Mouse (Mus musculus) liver, embryonic 16.5 days (tissue): ENCODE measurements around the gene Slc28a1. TPM values are rescaled to one million over a fixed set of nuclear protein-coding genes. Genes with fewer than 3 reads are reported as not detected.
A peak's percentile ranks its signal among the peaks of the same experiment; 100 is the strongest.

Source experiments
- ATAC-seq: fragments of 200-750 bp; cut with Nextera tagmentation; 2 replicates; pipeline ENCODE4 v1.8.0; 2017; ENCODE audit warnings: low read depth, mild to moderate bottlenecking, moderate number of reproducible peaks, moderate library complexity
- H3K27ac ChIP-seq: fragments of 300-500 bp; sonication (generic); 2 replicates; pipeline ENCODE4 v1.5.1; 2014; ENCODE audit warnings: mild to moderate bottlenecking, low read length
- H3K27me3 ChIP-seq: fragments of 300-500 bp; sonication (generic); 2 replicates; pipeline ENCODE4 v1.6.1; 2014; ENCODE audit warnings: low read depth, low read length, mixed read lengths; ENCODE audit not compliant: control insufficient read depth, insufficient read depth
- H3K36me3 ChIP-seq: fragments of 300-500 bp; sonication (generic); 2 replicates; pipeline ENCODE4 v1.6.1; 2014; ENCODE audit warnings: mild to moderate bottlenecking; ENCODE audit not compliant: control insufficient read depth, insufficient read depth
- H3K4me1 ChIP-seq: fragments of 300-500 bp; sonication (generic); 2 replicates; pipeline ENCODE4 v1.6.1; 2014; ENCODE audit warnings: low read depth, low read length, mixed read lengths; ENCODE audit not compliant: control insufficient read depth
- H3K4me2 ChIP-seq: fragments of 300-500 bp; sonication (generic); 2 replicates; pipeline ENCODE4 v1.6.1; 2014; ENCODE audit warnings: low read depth, low read length, mixed read lengths
- H3K4me3 ChIP-seq: fragments of 300-500 bp; sonication (generic); 2 replicates; pipeline ENCODE4 v1.5.1; 2014; ENCODE audit warnings: low read depth, mild to moderate bottlenecking, low read length
- H3K9ac ChIP-seq: fragments of 300-500 bp; sonication (generic); 2 replicates; pipeline ENCODE4 v1.6.1; 2014; ENCODE audit warnings: low read depth, low read length
- H3K9me3 ChIP-seq: fragments of 300-500 bp; sonication (generic); replicated peaks from 2 replicates; pipeline ENCODE4 v1.6.1; 2016; ENCODE audit warnings: low read length; ENCODE audit not compliant: control insufficient read depth
- WGBS: fragments of 180-500 bp; shearing (Covaris S2); extraction: QIAGEN DNeasy Blood & Tissue Kit; methylation state at CpG from one replicate; pipeline ENCODE4 v1.1.7; 2014; ENCODE audit not compliant: insufficient replicate concordance; 5-methylcytosine and 5-hydroxymethylcytosine counted together
- polyA plus RNA-seq: library from polyadenylated mRNA; unstranded; fragments of >200 nt; fragmentation: Nextera tagmentation; extraction: Ambion mirVana; gene quantifications from 2 replicates; pipeline ENCODE4 v1.2.1, GENCODE M21; 2015

The Slc28a1 gene
- polyA plus RNA-seq, 1 experiment from 2014 or later = 0.96 TPM

DNA sequence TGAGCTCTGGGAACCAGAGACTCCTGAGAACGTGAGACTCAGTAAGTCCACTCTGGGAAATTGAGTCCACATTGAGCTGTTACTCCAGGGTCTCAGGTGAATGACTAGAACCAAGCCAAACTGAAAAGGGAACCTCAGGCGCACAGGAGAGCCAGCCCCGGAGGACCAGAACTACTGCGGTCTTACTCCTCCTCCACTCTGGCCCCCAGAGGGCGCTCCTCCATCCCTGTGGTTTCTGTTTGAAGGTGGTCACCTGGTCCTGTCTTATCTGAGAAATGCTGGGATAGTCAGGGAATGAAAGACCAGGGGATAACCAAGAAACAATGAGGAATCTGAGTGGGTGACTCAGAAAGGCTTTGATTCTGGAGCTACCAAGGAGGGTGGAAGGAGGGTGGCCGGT, 94.3 kb downstream of the Slc28a1 start:
- no peak overlapping the region for H3K4me2 ChIP-seq

DNA sequence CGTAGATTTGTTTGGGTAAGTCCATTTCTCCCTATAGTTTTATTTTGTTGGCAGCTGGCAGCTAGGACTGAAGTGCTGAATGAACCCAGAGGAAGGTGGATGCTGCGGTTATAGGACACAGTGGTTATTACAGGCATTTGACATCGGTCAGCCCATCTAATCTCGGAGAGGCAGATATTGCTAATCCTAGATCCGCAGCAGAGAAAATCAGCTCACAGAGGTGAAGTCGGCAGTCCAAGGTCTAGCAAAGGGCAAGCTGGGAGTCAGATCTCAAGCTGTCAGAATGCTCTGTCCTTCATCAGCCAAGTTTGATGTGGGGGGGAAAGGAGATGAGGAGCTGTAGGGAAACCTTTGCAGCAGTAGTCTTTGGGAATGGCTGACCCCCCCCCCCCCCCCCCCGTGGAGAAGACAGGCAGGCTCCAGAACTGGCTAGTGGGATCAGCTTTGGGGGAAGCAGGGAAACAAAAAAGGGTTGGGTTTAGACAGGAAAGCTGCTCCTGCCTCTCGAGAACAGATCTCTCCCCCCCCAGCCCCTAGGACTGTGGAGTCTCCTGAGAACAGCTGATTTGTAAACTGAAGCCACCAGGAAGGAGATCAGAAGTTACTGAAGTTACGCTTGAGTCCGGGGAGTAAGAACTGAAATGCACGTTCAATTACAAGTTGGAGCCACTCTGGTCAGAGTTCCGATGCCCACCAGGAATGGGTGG, 95.5 kb downstream of the Slc28a1 start:
- no peaks in the 10 kb centered on the region for H3K36me3 ChIP-seq
- H3K27me3 ChIP-seq = peaks cover 44% of the 10 kb centered on the region
- H3K9me3 ChIP-seq = no peaks in the 10 kb centered on the region
- WGBS = 52% methylated on average over 12 of the region's 12 CpGs
- no peak overlapping the region for H3K27ac ChIP-seq
- no peak for ATAC-seq
- H3K9ac ChIP-seq = no peak overlapping the region
- H3K4me3 ChIP-seq = no peak overlapping the region
- H3K4me1 ChIP-seq = peaks cover 4% of the 10 kb centered on the region
- H3K4me2 ChIP-seq = no peak overlapping the region

More for the DNA sequence above, 94.3 kb downstream of the Slc28a1 start:
- 20% methylated on average over 6 of the region's 6 CpGs for WGBS
- Histone ChIP-seq H3K4me3 (no peak overlapping the region), H3K9ac (no peak overlapping the region), H3K4me1 (peaks cover 4% of the 10 kb centered on the region), H3K27ac (no peak overlapping the region), H3K36me3 (no peaks in the 10 kb centered on the region), H3K9me3 (no peaks in the 10 kb centered on the region), H3K27me3 (peaks cover 33% of the 10 kb centered on the region)
- ATAC-seq = no peak

DNA sequence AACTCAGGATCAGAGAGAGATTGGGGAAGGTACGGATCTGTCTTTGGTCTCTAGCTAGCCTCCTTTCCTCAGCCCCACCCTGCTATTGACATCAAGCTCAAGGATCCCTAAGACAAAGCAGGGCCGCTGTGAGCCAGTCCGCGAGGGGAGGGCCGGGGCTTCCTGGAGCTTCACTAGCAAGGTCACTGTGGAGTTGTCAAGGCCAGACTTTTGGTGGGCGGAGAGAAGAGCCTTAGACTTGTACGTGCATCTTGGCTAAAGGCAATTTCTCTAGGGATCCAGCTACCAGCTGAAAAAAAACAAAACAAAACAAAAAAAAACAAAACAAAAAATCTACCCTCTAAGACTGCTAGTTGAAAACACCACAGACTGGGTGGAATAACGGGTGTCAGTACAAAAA, 97.2 kb downstream of the Slc28a1 start:
- H3K9me3 ChIP-seq = no peaks in the 10 kb centered on the region
- no peak overlapping the region for H3K4me3 ChIP-seq
- peaks cover 4% of the 10 kb centered on the region for H3K4me1 ChIP-seq
- H3K27me3 ChIP-seq = peaks cover 44% of the 10 kb centered on the region
- peak overlapping the region; percentile 72; the same call in 1 of the 2 replicates for H3K4me2 ChIP-seq
- ATAC-seq = no peak
- no peak overlapping the region for H3K27ac ChIP-seq
- H3K9ac ChIP-seq = no peak overlapping the region
- WGBS = 5% methylated on average over 8 of the region's 8 CpGs
- no peaks in the 10 kb centered on the region for H3K36me3 ChIP-seq

GRCm38 (mm10) chr7:81212261-81212681, 97.7 kb downstream of the Slc28a1 start:
- peak overlapping the region; percentile 75 for H3K27ac ChIP-seq
- under 1% methylated on average over 22 of the region's 22 CpGs for WGBS
- no peaks in the 10 kb centered on the region for H3K9me3 ChIP-seq
- H3K4me3 ChIP-seq = peak overlapping the region; percentile 64
- peak overlapping the region; percentile 72 for H3K4me2 ChIP-seq
- peaks cover 44% of the 10 kb centered on the region for H3K27me3 ChIP-seq
- 0 out of 2 replicates have a peak, but pooled peaks have one; percentile 19 for ATAC-seq
- peaks cover 4% of the 10 kb centered on the region for H3K4me1 ChIP-seq
- peak overlapping the region; percentile 41 for H3K9ac ChIP-seq
- H3K36me3 ChIP-seq = no peaks in the 10 kb centered on the region

- peak overlapping the region; percentile 58 for H3K9ac ChIP-seq
- H3K4me3 ChIP-seq = peak overlapping the region; percentile 64
- no peaks in the 10 kb centered on the region for H3K36me3 ChIP-seq
- peak overlapping the region; percentile 72 for H3K4me2 ChIP-seq
- peak overlapping the region; percentile 75 for H3K27ac ChIP-seq
- peak; percentile 88 for ATAC-seq
- no peaks in the 10 kb centered on the region for H3K9me3 ChIP-seq
- peaks cover 44% of the 10 kb centered on the region for H3K27me3 ChIP-seq
- WGBS = under 1% methylated on average over 57 of the region's 57 CpGs
- H3K4me1 ChIP-seq = peaks cover 4% of the 10 kb centered on the region
These were observed 98.2 kb downstream of the Slc28a1 start for GRCm38 (mm10) chr7:81212697-81213346.

DNA sequence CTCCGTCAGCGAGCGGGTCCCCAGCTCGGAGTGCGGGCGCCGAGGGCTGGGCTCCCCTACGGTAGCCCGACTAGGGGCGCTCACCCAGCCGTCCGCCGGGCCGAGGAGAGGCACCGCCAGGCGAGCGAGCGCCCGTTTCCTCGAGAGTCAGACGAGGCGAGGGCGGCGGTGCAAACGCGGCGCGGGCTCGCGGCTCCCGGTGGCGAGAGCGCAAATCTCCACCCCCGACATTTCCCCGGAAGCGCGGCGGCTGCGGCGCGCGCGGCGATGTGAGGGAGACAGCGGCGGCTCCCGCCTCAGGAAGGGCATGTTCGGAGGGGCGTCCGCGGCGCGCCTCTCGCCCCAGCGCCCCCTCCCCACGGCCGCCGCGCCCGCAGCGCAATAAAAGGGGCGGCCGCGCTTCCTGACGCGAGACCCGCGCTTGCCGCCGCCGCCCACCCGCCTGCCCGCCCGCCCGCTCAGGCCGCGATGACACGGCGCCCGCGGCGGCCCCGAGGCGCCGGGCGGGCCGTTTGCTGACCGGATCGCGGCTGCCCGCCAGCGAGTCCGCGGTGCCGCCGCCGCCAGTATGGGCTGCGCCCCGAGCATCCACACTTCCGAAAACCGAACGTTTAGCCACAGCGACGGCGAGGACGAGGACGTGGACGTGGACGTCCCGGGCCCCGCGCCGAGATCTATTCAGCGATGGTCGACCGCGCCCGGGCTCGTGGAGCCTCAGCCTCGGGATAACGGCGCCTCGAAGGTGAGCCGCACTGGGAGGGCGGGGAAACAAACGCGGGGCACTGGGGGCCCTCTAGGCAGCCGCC, 99.0 kb downstream of the Slc28a1 start, which contains the start of gene Pde8a:
Pde8a (plus strand) TSS at position 250 of the 806 bp plus-strand sequence.
- ATAC-seq = 0 out of 2 replicates have a peak, but pooled peaks have one; percentile 19
- peak within 1 kb of the TSS; percentile 64 for H3K4me3 ChIP-seq
- H3K9me3 ChIP-seq = no peaks in the 10 kb centered on the region
- H3K4me2 ChIP-seq = peak within 1 kb of the TSS; percentile 72
- H3K36me3 ChIP-seq = no peaks in the 10 kb centered on the region
- peak within 1 kb of the TSS; percentile 58 for H3K9ac ChIP-seq
- peaks cover 44% of the 10 kb centered on the region for H3K27me3 ChIP-seq
- peaks cover 4% of the 10 kb centered on the region for H3K4me1 ChIP-seq
- H3K27ac ChIP-seq = peak within 1 kb of the TSS; percentile 75
- 1% methylated on average over 115 of the region's 128 CpGs for WGBS

GRCm38 (mm10) chr7:81214153-81214907, 99.7 kb downstream of the Slc28a1 start:
- WGBS = 8% methylated on average over 39 of the region's 40 CpGs
- ATAC-seq = no peak

DNA sequence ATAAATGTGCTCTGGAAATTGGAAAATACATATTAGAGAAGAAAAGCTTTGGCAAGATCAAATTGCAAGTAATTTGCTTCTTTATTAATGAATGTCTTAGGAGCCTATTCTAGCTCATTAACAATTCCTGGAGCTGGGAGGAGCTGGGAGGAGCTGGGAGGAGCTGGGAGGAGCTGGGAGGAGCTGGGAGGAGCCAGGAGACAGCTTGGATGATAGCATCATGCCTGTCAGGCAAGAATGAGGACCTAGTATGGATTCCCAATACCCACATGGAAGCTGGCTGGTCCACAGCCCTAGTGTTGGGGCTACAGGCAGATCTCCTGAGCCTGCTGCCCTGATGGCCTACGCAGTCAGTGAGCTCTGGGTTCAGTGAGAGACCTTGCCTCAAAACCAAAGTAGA, 101.4 kb downstream of the Slc28a1 start:
- 89% methylated on average over 1 of the region's 1 CpGs for WGBS
- Histone ChIP-seq H3K4me2 (no peak overlapping the region), H3K36me3 (no peaks in the 10 kb centered on the region), H3K9ac (no peak overlapping the region), H3K27ac (no peak overlapping the region), H3K4me3 (no peak overlapping the region), H3K27me3 (peaks cover 41% of the 10 kb centered on the region), H3K4me1 (peaks cover 8% of the 10 kb centered on the region), H3K9me3 (no peaks in the 10 kb centered on the region)
- no peak for ATAC-seq

More at GRCm38 (mm10) chr7:81214153-81214907, 99.7 kb downstream of the Slc28a1 start:
- Histone ChIP-seq H3K27ac (peak overlapping the region; percentile 53), H3K9me3 (no peaks in the 10 kb centered on the region), H3K4me3 (peak overlapping the region; percentile 64), H3K9ac (peak overlapping the region; percentile 58), H3K4me2 (peak overlapping the region; percentile 72), H3K4me1 (peaks cover 5% of the 10 kb centered on the region), H3K27me3 (peaks cover 44% of the 10 kb centered on the region), H3K36me3 (no peaks in the 10 kb centered on the region)
